In genomic region chr16:17202549-17202948, GRCm38 (mm10) we compare ENCODE assay signal across 8 mouse cellular contexts. TPM values are rescaled to one million over a fixed set of nuclear protein-coding genes. Genes with fewer than 3 reads are reported as not detected.
A peak's percentile ranks its signal among the peaks of the same experiment; 100 is the strongest.
DNase-seq lines count a peak whose midpoint lies in the region; ATAC-seq and TF ChIP-seq lines count a peak whose summit lies in the region.

Ube2l3 (minus strand) TSS chr16:17202649.

- no peak for ATAC-seq in midbrain, embryonic 13.5 days
- ATAC-seq in cerebellum, adult (ENCODE audit: insufficient number of reproducible peaks, low FRiP score, low TSS enrichment): no peak

- H3K27ac ChIP-seq in bone marrow macrophage, adult 2 months (ENCODE audit: insufficient read depth, low read depth, low read length): no peak within 1 kb of the TSS
- H3K27ac ChIP-seq in midbrain, embryonic 13.5 days: no peak within 1 kb of the TSS

- H3K27me3 ChIP-seq in midbrain, embryonic 13.5 days: peaks cover 7% of the 10 kb centered on the region; the same call in 1 of the 2 replicates

- no peaks in the 10 kb centered on the region for H3K36me3 ChIP-seq in midbrain, embryonic 13.5 days

- no peaks in the 10 kb centered on the region for H3K9me3 ChIP-seq in midbrain, embryonic 13.5 days

- 97% methylated on average over 1 of the region's 1 CpGs for WGBS in midbrain, embryonic 13.5 days

- no peak for DNase-seq in layer of hippocampus, adult 18-20 months (ENCODE audit: low spot score in 2 of 2)
- no peak for DNase-seq in layer of hippocampus, adult 9-11 months
- no peak for DNase-seq in gonadal fat pad, adult 2 months (ENCODE audit: low read depth)
- no peak for DNase-seq in layer of hippocampus, postnatal 10 days (ENCODE audit: low spot score in 2 of 2)
- DNase-seq in thymus, postnatal 10 days (ENCODE audit: low spot score in 2 of 2): no peak

- H3K4me3 ChIP-seq in bone marrow macrophage, adult 2 months (ENCODE audit: insufficient read depth, low read length): peak within 1 kb of the TSS; percentile 91
- peak within 1 kb of the TSS; percentile 99 for H3K4me3 ChIP-seq in midbrain, embryonic 13.5 days (replicated peaks)

- H3K9ac ChIP-seq in midbrain, embryonic 13.5 days (replicated peaks): no peak within 1 kb of the TSS

- H3K4me2 ChIP-seq in midbrain, embryonic 13.5 days (replicated peaks): peak within 1 kb of the TSS; percentile 89

- TF ChIP-seq CTCF in bone marrow macrophage, adult 2 months (IDR thresholded peaks at IDR 0.05; ENCODE audit: low read depth, low read length): no peak

- H3K4me1 ChIP-seq in bone marrow macrophage, adult 2 months (ENCODE audit: control insufficient read depth, insufficient read depth, low read length): peaks cover 11% of the 10 kb centered on the region
- H3K4me1 ChIP-seq in midbrain, embryonic 13.5 days (replicated peaks): peaks cover 20% of the 10 kb centered on the region

- TF ChIP-seq POLR2A in bone marrow macrophage, adult 2 months (IDR thresholded peaks at IDR 0.05; ENCODE audit: borderline replicate concordance, low read depth, low read length): no peak

RNA-seq across cellular contexts. Expression of gene Ube2l3, which starts in this region (rescaled TPM):
- total RNA-seq in layer of hippocampus, adult 18-20 months (2021): 100 to 1,000 TPM; 148 to 155 TPM
- polyA plus RNA-seq in bone marrow macrophage, adult 2 months (2012; ENCODE audit: insufficient read depth, insufficient read length, missing spikeins): 208 and 222 TPM in 2 replicates
- 48.4 and 51.4 TPM in 2 replicates for polyA plus RNA-seq in gonadal fat pad, adult 2 months (2012; rRNA removed)
- total RNA-seq in layer of hippocampus, postnatal 10 days (2021): 100 to 1,000 TPM; 173 to 178 TPM
- 330 and 342 TPM in 2 replicates for polyA plus RNA-seq in midbrain, embryonic 13.5 days (2015; fragmentation: Nextera tagmentation; extraction: Ambion mirVana)
